Mouse (Mus musculus): Measurements from ENCODE around the gene Vkorc1l1.
A peak's percentile ranks its signal among the peaks of the same experiment; 100 is the strongest.

The Vkorc1l1 gene

DNA sequence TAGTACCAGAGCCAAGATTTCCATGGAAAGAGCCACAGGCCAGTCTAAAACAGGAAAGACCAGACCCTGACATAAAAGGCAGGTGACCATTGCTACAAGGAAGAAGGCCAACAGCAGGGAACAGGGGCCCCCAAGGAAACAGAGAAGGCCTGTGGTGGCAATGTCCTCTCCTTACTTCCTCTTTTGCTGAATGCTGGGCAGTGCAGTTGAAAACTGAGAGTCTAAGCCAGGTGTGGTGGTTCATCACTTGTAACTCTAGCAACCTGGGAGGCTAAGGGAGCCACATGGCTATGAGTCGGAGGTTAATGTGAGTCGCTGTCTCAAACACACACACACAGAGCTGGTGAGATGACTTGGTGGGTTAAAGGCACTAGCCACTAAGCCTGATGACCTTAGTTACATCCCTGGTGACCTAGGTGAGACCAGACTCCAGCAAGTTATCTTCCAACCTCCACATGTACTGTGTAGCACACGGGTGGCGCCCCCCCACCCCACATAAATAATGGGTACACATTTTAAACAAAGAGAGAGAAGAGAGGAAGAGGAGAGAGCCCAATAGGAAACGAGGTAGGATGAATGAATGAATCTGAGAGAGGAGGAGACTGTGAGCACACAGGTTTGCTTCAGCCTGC, 59.7 kb downstream of the Vkorc1l1 start:
- DNase-seq (ENCODE audit: low spot score in 2 of 2) = no peak

DNA sequence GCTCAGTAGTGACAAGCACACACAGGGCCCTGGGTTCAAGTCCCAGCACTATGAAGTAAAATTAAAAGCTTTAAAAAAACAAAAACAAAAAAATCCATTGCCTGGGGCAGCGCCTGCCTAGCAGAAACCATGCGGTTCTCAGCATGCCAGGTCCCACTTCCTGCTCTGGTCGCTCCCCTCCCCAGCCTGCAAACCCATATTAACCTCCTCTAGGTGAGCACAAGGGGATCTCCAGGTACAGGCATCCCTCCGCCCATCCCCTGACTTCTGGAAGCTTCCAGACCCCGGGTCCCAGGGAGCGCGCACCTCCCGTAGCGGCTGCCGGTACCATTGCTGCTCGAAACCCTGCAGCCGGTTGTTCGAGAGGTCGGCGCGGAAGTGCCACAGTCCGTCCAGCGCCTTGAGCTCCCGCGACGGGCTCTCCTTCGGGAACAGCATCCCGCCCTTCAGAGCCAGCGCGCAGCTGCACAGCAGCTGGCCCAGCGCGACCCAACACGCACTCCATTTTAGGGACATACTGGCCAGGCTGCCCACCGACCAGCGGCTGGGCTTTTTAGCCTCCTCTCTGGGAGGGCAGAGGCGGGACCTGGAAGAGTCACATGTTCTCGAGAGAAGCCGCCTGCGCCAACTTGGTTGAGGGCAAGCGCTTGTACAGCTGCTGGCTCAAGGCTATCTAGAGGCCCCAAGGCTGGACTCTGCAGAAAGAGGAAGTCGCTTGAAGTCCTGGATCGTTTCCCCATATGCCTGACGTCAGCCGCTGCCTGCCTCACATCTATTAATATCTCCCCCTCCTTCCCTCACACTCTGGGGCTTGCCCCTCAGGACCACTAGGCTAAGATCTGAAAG, 60.8 kb downstream of the Vkorc1l1 start, which contains the start of gene Gusb:
Gene Gusb, minus strand, starts transcription at position 749 of the 846 bp plus-strand sequence.
- peak; percentile 68 for DNase-seq (ENCODE audit: low spot score in 2 of 2)

DNA sequence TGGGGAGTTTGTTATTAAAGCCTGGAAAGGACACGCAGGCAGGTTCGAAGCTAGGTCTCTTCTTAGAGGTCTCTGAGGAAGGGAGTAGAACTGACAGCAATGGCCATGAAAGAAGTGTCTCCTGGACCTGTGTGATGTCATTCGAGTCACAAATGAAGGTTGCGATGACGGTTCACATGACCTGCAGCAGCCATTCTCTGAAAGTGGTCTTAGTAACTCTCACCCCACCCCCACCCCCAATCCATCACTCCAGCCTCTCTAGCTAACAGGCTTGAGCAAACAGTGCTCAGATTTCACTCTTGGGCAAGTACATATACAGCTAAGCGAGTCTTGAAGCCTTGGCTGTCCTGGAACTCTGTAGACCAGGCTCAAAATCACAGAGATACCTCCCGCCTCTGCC, 61.5 kb downstream of the Vkorc1l1 start:
- DNase-seq (ENCODE audit: low spot score in 2 of 2) = no peak

DNA sequence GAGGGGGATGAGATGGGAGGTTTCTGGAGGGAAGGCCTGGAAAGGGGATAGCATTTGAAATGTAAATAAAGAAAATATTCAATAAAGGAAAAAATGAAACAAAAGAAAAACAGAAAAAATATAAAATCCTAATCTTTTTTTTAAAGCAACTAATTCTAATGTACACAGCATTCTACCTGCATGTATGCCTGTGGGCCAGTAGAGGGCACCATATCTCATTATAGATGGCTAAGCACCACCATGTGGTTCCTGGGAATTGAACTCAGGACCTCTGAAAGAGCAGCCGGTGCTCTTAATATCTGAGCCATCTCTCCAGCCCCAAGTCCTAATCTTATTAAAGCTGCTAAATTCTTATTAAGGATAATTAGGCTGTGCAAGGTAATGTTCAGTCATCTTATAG, 65.6 kb downstream of the Vkorc1l1 start:
- no peak for DNase-seq (ENCODE audit: low spot score in 2 of 2)

DNA sequence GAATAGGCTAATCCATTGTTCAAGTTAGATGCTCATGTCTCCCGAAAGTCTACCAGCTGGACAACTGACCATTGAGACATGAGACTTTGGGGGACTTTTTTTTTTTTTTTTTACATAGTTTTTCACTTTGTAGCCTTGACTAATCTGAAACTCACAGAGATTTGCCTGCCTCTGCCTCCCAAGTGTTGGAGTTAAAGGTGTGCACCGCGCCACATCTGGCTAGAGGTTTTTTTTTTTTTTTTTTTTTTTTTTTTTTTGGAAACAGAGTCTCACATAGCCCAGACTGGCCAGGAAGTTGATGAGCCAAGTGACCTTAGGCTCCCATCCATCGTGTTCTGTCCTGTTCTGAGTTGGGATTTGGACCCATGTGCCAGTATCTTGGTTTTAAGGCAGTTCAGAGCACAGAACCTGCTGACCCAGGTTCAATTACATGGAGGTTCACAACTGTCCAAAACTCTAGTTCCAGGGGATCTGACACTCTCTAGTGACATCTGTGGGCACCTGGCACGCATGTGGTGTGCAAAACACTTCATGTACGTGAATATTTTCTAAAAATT, 66.3 kb downstream of the Vkorc1l1 start:
- no peak for DNase-seq (ENCODE audit: low spot score in 2 of 2)

DNA sequence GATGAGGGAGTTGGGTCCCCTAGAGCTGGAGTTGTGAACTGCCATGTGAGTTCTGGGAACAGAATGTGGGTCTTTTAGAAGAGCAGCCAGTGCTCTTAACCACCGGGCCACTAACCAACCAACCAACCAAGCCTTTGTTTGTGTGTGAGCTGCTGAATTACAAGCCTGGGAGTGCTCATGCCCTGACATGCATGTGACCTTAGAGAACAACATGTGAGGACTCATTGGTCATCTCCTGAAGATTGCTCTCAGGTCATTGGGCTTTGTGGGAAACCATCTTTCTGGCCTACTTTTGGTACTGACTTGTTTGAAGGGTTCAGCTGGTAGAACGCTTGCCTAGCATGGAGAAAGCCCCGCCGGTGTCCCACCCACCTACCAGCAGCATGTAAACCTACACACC, 68.0 kb downstream of the Vkorc1l1 start:
- DNase-seq (ENCODE audit: low spot score in 2 of 2) = no peak

DNA sequence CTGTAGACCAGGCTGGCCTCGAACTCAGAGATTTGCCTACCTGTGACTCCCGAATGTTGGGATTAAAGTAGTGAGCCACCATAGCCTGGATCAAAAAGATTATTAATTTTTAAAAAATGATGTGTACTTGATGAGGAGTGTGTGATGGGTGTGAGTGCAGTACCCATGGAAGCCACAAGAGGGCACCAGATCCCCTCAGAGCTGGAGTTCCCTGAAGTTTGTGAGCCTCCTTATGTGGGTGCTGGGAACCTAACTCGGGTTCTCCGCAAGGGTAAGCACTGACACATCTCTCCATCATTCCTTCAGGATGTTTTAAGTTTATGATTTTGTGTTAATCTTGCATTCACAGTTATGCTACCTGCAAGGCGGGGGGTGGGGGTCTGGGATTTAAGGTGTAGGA, 69.2 kb downstream of the Vkorc1l1 start:
- no peak for DNase-seq (ENCODE audit: low spot score in 2 of 2)

DNA sequence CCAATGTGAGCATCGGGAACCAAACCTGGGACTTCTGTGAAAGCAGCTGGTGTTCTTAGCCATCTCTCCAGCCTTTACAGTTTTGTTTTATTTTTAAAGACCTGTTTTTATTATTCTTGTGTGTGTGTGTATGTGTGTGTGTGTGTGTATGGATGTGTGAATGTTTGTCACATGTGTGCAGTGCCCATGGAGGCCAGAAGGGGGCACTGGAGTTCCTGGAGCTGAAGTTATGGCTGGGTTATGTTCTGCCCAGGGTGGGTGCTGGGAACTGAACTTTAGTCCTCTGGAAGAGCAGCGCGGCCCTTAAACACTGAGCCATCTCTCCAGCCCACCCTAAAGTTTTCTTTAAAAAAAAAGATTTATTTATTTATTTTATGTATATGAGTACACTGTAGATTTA, 73.3 kb downstream of the Vkorc1l1 start:
- no peak for DNase-seq (ENCODE audit: low spot score in 2 of 2)

DNA sequence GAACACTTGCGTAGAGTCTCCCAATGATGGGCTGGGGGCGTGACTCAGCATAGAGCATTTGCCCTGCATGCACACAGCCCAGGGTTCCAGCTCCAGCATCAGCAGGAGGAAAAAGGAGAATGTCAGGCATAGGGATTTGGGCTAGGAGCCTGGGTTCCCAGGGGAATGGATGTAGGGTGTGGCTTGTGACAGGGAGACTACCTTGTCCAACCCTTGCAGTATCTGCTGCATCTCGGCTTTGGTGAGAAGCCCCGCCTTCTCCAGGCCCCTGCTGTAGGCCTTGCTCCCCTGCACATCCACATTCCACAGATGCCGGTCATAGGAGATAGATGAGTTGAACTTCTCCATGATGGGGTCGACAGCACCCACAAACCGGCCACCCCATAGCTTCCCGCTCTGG, 77.7 kb downstream of the Vkorc1l1 start:
- no peak for DNase-seq (ENCODE audit: low spot score in 2 of 2)

DNA sequence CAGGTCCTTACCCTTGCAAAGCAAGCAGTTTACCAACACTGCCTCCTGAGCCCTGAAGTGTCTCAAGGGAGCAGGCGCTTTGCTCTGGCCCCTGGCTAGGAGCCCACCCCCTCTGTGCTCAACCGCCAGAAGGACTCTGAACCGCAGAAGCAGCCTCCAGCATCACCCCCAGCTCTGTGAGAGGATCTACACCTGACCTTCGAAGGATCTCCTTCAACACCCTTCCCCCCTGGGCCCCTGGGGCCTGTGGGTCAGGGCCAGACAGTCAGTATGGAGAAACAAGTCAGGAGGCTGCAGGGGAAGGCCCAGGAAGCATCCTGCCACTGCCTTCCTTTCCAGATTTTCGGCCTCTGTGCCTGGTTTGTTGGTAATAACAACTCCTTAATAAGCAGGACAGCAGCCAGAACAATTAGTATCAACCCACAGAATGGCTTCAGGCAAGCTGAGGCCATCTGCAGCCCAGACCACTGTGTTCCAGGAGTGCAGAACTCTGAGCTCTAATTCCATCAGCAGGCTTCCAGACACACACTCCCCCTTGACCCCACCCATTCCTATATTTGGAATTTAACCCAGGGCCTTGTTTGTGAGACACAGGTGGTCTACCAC, 79.7 kb downstream of the Vkorc1l1 start:
- DNase-seq (ENCODE audit: low spot score in 2 of 2) = no peak

DNA sequence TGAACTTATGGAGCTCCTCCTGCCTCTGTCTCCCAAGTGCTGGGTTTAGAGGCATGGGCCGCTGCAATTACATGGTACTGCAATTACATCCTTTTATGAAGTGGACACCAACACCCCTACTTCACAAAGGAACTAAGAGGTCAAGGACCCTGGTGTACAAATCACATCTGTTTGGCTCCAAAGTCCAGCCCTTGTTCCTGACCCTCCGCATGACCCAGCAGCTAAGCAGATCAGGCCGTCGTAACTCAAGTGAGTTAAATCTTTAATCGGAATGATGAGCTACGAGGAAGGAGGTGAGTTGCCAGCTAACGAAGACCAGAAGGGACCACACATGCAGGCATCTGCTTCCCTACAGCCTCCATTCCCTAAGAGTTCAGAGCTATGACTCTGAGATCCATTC, 80.6 kb downstream of the Vkorc1l1 start:
- no peak for DNase-seq (ENCODE audit: low spot score in 2 of 2)

DNA sequence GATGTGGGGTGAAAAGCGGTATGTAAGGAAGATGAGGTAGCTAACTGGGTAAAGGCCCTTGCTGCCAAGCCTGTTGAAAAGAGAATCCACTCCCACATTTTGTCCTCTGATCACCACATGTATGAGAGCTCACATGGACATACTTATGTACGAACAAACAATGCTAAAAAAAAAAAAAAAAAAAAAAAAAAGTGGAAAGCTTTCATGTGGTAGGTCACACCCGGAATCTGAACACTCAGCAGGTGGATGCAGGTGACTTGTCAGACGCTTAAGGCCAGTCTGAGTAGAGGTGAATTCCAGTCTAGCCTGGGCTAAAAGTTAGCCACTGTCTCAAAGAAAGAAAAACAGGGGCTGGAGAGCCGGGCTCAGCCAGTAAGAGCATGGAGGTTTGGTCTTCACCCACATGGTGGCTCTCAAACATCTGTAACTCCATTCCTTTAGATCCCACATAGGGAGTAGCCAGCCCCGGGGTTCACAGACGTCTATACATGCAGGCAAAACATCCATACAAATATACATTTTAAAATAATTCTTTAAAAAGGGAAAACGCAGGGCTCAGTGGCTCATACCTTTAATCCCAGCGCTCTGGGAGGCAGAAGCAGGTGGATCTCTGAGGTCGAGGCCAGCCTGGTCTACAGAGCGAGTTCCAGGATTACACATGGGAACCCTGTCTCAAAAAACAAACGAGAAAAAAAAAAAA, 81.4 kb downstream of the Vkorc1l1 start:
- DNase-seq (ENCODE audit: low spot score in 2 of 2) = no peak

DNA sequence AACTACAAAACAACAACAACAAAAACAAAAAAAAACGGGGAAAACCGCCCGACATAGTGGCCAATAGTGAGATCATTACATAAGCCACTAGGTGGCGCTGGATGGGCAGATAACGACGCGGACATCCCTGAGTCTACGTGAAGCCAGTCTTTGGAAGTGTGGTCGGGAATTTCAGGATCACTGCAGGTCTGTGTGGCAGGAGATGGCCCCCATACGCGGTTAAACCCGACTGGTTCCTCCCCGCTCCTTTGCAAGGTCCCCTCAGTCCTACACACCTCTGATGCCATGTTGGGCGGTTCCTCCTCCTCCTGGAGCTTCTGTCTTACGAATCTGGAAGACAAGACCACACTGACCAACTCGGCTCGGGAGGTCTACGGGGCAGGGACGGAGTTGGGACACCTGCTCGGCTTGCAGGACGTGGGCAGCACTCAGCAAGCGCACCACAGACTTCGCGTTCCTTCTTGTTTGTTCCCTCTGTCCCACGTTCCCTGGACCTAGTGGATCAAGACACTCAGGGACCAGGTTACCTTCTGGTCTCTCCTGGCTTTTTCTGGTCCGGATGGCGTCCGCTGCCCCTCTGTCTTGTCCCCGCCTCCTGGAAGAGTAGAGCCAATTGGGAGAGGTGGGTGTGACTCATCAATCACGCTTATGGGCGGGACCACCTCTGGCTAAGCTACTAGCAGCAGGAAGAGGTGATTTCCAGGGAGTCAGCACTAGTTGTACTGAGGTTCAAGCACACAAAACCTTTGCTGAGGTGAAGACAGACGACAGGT, 82.2 kb downstream of the Vkorc1l1 start:
- peak in 1 of 2 experiments; percentile 69 for DNase-seq (ENCODE audit: low spot score in 2 of 2)

DNA sequence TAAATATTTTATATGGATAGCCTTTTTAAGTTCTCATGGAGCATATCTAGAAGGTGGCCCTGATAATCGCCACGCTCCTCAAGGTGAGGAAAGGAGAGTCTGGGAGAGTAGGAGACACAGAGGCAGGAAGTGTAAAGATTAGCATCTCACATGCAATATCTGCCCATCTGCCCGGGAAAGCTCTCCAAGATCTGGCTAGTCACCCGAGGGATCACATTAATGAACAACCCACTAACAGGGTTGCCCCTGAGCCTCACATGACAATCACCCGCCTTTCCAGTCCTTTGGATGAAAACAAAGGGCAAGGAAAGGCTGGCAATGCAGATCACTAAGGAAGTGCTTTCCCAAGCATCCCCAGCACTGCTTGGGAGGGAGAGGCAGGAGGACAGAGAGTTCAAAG, 85.4 kb downstream of the Vkorc1l1 start:
- DNase-seq (ENCODE audit: low spot score in 2 of 2) = no peak

DNA sequence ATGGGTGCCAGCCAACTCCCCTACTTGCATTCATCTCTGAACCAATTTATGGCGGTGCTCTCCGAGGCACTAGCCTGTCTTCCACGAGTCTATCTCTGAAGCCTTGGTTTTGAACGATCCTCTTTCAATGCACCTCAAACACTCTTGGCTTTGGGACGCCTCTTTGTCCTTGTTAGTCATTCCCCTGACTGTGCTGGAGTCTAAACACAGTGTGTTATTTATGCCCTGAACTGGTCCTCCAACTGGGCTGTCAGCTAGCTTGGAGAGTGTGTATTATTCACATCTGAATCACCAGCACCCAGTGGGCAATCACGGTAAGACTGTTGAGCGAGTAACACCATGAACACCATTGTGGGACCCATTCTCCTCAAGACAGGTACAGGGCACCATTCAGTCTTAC, 85.9 kb downstream of the Vkorc1l1 start:
- DNase-seq (ENCODE audit: low spot score in 2 of 2) = no peak

DNA sequence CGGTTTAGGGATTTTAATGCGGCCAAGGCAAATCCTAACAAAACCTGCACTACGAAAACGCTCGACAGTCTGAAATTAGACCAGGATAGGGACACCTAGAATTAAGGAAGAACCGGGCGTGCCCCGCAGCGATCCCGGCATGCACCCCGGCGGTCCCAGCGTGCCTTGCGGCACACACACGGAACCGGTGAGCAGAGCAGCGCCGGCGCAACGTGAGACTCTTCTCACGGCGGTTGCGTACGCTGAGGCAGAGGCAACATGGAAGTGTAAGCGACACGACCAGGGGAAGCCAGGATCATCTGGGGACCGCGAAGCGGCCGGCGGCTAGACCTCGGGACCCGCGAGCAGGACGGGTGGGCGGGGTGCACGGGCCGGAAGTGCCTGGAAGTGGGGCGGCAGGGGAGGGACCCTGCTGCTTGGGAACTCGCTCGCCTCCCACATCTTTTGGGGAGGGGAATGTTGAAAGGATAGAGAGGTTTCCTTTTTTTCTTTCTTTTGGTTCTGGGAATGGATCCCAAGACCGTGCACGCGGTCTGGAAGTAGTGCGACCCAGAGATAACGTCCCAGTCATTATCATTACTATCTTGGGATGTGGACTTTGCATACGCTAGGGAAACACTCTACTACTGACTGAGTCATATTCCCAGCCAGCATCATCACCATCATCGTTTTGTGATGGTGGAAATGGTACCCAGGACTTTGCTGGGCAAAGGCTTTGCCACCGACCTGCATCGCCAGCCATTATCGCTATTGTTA, 87.5 kb downstream of the Vkorc1l1 start, which contains the start of the genes Asl and Crcp:
Gene Asl, minus strand, starts transcription at position 106 of the 756 bp plus-strand sequence.
Gene Crcp, plus strand, starts transcription at position 149 of the 756 bp plus-strand sequence.
- peak; percentile 52 to 78 for DNase-seq (ENCODE audit: low spot score in 2 of 2)

DNA sequence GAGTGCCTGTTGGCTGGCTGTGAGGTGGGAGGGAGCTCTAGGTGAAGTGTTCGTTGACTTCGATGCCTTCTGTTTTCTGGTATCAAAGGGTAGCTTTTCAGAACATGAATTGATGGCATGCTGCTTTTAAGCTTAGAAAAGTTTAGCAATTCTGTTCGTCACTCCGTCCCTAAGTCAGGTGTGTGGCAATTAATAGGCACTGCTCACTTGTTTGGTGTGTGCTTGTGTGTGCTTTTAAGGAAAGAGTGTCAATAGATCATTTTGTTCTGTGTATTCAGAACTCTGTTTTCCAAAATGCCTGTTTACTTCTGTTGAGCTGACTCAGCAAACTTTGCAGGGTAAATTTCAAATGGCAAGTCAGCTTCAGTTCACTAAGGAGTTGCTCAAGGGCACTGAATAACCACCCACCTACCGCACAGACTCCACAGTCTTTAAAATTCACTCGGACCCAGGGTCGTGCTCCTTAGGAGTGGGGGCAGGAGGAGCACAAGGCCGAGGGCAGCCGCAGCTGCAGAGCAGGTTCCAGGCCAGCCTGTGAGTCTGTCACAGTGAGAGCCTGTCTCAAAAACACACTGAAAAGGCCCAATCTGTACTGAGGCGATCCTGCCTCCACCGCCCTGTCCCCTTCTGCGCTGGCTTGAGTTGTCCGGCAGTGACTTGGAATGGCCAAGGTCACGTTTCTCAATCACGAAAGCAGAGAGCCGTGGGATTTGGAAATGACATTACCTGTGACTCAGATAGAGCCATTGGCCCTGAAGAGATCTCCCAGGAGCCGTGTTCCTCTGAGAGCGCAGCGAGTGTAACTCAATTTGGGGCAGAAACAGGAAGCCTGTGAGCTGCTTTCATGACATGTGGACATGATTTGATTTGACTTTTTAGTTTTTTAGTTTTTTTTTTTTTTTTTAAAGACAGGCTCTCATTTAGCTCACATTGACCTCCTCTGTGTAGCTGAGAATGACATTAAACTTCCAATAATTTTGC, 89.9 kb downstream of the Vkorc1l1 start:
- DNase-seq (ENCODE audit: low spot score in 2 of 2) = no peak

DNA sequence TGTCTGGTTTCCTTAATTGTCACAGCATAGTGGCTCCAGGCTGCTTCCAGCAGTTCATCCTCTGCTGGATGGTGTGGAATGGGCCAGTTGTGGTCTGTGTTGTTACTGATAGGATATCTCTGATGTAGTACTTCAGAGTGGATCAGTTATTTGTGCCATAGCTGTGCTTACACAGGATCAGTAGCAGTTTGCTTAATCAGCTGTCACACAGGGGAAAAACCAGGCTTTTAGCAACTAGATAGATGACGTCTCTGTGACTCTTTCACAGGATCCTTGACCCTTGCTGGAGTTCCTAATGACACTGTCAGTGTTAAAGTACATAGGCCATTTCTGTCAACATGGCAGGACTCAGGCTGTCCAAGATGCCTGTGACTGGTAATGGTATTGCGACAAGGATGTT, 92.1 kb downstream of the Vkorc1l1 start:
- no peak for DNase-seq (ENCODE audit: low spot score in 2 of 2)

Data from cerebellum, postnatal 4 days (tissue).